Mouse (Mus musculus): ENCODE results near the gene Tet1. TPM values are rescaled to one million over a fixed set of nuclear protein-coding genes. Genes with fewer than 3 reads are reported as not detected.
"Not testable (repeated sequence)": the region's sequence is repeated elsewhere in the genome, so short reads cannot be mapped to it uniquely, and the experiment has no call there.

The Tet1 gene
- total RNA-seq (2021): 1 to 10 TPM; 2.2 to 4.2 TPM
- long read RNA-seq, experiment 1: 0 reads
- long read RNA-seq, experiment 2: 0 reads

DNA sequence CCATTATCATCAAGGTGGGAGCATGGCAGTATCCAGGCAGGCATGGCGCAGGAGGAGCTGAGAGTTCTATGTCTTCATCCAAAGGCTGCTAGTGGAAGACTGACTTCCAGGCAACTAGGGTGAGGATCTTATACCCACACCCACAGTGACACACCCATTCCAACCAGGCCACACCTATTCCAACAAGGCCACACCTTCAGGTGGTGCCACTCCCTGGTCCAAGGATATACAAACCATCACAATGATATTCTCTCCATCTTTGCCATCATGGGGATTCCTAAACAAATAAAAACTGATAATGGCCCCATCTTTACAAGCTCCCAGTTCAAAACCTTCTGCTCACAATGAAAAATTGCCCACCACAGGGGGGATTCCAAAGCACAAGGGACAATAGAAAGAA, at the start of gene Tet1:
TSS of gene Tet1 (minus strand) at position 101 of the 400 bp plus-strand sequence.
- intact Hi-C loops (cut with DNase I); DNase-seq: not testable (repeated sequence)

DNA sequence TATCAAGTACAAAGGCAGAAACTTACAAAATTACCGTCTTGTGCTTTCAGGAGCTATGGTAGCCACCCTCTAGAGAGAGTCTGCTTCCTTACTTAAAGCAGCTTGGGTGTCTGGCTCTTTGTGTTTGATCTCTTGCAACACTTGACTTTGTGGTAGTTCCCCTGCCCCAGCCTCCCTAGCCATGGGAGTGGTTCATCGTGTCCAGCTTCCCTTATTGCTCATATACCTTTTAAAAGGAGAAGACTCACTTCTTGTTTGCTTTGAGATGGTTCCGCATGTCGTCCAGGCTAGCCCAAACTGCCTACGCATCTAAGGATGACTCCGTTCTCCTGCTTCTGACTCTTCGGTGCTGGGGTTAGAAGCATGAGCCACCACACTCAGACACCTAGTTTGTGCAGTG, 39.8 kb upstream of the Tet1 start:
- intact Hi-C loops (cut with DNase I): no loop called here
- no peak for DNase-seq

DNA sequence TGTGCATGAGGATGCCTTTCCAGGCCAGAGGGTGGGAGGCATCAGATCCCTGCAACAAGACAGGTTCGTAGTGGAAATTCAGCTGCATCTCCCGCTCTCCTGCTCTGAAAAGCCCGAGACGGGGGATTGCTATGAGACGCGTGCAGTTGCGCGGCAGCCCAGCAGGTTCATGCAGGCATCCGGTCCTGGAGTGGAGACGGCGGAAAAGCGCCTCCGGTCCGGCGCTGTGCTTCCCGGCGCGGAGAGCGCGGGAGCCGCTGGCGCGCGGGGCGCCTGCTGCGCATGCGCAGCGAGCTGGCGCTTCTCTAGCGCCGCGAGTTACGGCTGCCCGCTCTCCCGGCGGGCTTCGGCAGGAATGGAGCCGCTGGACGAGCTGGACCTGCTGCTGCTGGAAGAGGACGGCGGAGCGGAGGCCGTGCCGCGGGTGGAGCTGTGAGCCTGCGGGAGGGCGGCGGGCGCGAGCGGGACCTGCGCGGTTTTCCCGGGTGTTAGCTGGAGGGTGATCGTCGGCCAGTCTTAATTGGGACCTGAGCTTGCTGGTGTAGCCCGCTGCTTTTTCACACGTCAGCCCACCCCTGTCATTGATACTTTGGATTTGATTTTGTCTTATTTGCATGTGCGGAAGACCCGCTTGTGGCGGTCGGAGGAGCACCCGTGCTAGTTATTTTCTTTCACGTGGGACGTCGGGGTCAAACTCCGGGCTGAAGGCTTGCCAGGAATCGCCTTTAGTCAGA, 38.1 kb upstream of the Tet1 start, which contains the start of gene Dna2:
TSS of gene Dna2 (plus strand) at position 289 of the 734 bp plus-strand sequence.
- intact Hi-C loops (cut with DNase I): no loop called here
- DNase-seq: peak; percentile 62 to 66

DNA sequence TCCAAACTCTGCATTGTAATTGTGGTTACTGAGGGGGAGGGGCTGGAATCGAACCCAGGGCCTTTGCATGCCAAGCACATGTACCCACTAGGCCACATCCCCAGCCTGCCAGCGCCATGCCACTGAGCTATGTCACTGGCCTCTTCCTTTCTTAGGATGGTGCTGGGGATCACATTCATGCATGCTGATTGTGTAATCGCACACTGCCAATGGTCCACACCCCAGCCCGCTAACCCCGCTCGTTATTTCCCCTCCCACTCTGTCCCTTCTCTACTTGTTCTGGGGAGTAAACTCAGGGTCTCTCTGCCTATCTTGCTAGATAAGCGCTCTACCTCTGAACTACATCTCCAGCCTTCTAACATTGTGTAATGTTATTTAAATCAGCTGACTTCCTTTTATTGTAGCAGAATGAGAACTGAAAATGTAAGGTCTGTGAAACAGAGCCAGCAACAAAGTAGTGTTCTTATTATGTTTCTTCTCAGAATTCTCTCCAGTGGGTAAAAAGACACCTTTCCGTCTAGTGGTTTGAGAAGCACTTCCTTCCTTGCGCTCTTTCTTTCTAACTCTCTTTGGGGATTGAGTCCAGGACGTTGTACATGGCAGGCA, 36.3 kb upstream of the Tet1 start:
- no peak for DNase-seq
- intact Hi-C loops (cut with DNase I): no loop called here

DNA sequence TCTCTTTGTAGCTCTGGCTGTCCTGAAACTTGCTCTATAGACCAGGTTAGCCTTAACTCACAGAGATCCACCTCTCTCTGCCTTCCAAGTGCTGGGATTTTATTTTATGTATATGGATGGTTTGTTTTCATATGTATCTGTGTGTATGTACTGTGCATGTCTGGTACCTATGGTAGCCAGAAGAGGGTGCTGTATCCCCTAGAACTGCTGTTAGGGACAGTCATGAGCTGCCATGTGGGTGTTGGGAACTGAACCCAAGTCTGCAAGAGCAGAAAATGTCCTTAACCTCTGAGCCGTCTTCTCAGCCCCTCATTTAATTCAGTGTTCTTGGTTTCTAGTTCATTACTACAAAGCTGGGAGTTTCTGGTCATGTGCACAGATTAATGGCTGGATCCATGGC, 23.6 kb upstream of the Tet1 start:
- DNase-seq: no peak
- intact Hi-C loops (cut with DNase I): no loop called here

DNA sequence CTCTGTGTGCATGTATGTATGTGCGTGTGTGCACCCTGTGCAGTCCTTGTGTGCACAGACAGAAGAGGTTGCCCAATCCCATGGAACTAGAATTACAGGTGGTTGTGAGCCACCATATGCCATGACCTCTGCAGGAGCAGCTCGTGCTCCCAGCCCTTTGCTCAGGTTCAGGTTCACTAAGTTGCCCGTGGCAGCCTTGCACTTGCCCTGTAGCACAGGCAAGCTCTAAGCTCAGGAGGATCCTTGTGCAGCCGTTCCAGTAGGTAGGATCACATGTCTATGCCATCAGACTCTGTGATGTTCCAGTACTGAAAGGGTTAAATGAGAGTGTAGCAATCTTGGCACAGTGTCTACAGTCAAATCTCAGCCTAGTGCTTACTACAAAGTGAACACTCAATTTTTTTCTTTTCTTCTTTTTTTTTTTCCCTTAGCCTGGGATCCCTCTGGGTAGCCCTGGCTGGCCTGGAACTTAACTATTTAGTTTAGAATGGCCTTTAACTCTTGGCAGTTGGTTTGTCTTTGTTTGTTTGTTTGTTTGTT, 15.4 kb upstream of the Tet1 start:
- DNase-seq: no peak
- intact Hi-C loops (cut with DNase I): no loop called here

DNA sequence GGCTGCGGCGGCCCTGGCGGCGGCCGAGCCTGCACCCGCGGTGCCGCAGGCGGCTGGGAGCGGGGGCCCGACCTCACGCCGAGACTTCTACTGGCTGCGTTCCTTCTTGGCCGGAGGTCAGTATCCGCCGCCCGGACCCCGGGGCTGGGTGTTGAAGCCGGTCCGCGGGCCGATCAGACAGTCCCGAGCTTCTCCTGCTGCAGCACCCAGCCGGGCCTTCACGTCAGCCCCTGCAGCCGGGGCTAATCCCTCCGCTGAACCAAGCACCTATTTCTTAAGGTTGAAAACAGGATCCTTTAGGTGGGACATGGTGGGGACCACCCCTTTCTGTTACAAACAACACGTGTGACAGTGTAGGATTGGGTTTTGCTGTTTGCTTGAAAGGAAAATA, 12.0 kb upstream of the Tet1 start:
- intact Hi-C loops (cut with DNase I): loop anchor here (1.0 kb wide), 1 partner anchor 128 kb away; the partner anchor contains the start of gene Ccar1
- DNase-seq: no peak

DNA sequence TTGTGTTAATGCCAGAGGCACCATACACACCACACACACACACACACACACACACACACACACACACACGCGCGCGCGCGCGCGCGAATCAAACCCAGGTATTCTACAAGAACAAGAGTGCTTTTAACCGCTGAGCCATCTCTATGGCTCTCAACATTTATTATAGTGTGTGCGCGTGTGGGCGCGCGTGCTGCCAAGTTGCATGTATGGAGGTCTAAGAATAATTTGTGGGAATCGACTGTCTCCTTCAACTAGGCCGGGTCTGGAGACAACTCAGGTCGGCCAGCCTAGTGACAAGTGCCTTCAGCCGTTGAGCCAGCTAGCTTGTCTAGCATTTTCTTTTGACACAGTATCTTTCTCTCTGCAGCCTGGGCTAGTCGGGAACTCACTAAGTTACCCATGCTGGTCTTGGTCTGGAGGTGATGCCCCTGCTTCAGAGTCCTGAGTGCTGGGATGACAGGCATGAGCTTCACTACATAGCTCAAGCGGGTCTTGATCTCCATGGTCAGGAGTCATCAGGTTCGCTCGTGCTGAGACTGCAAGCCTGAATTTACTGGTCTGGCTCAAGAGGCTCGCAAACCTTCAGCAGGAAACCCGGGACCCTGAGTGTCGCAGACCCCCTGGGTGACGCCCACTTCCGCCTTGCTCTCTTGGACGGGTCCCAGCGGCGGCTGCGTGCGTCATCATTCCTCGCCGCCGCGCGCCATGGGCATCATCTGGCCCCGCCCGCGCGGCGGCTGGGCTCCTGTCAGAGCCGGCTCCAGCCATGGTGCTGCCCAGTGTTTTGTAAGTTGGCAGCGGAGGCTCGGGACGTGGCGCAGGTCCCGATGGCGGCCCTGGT, 11.3 kb upstream of the Tet1 start, which contains the start of gene Slc25a16:
TSS of gene Slc25a16 (plus strand) at position 709 of the 841 bp plus-strand sequence.
- DNase-seq: peak; percentile 88 to 92
- intact Hi-C loops (cut with DNase I): loop anchor here (1.0 kb wide), 1 partner anchor 128 kb away; the partner anchor contains the start of gene Ccar1

DNA sequence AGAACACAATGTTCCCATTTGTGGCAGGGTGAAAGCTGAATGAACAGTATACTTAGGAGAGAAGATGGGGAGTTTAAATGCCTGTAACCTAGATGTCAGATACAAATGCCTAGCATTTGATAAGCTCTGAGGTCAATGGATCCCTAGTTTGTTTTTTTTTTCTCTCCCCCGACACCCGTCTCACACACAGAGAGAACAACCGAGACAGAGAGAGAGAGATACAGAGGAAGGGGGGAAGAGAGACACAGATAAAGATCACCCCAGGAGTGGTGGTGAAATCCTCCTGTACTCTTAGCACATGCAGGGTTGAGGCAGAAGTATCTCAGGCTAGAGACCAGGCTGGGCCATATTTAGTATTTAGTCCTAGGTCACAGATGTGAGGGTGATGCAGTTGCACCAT, 10.2 kb upstream of the Tet1 start:
- intact Hi-C loops (cut with DNase I): no loop called here
- DNase-seq: no peak

DNA sequence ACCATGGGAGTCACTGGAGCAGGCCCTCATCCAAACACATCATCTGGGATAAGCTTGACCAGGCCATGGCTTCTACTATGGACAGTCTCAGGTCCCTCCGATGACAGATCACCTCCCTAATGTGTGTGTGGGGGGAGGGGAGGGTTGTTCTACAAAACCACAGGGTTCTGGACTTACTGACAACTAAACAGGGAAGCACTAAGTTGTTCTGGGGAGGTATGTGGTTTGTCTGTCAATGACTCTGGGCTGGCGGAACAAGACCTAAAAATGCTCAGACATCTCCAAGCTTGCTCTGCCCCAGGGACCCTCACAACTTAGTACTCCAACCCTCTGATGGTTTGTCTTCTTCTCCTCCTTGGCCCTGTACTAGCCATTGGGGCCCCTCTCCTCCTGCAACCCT, 2.3 kb upstream of the Tet1 start:
- intact Hi-C loops (cut with DNase I): no loop called here
- no peak for DNase-seq

DNA sequence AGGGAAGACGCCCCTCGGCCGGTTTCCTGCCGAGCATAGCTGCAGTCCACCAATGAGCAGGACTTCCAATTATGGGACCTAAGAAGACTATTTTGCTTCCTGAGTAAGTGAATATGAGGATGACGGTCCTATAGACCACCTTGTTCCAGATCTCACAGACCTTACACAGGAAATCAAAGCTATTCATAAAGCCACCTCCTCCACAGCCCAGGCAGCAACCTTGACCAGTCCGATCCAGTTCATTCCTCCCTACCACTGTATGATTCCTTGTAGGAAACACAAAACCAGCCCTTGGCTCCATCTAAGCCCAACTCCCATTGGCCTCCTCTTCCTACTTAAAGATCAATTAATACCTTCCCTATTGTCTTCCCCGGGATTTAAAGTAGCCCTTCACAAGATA, 2.5 kb downstream of the Tet1 start:
- intact Hi-C loops (cut with DNase I): no loop called here
- DNase-seq: no peak

DNA sequence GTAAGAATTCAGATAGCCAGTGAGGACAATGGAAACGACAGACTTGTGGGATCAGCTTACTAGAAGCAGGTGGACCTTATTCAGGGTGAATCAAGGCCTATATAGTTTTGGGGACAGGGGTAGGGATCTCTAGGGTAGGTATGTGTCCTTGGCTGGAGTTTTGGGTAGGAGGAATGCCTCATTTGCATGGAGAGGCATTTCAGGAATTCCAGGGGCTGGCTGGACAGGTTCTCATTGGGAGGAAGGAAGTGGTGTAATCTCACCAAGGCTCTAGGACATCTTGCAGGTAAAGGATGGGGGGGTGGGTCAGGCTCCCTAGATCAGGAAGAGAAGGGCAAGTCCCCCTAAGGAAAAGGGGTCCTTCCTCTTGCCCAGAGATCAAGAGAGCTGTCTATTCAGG, 6.0 kb downstream of the Tet1 start:
- intact Hi-C loops (cut with DNase I): no loop called here
- DNase-seq: no peak

DNA sequence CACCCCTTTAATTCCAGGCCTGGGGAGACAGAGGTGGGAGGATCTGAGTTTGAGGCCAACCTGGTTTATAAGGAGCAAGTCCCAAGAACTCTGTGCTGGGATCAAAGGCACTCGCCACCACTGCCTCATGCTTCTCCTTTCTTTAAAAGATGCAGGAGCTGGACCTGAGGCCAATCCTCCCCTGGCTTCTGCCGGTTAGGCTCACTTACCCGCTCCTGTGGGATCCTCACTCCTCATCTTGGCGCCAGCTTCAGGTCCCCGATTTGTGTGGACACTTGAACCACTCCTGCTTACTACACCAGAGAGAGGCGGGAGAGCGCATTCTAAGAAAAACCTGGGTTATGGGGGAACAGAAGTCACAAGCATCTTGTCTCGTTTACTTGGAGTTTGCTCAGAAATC, 7.0 kb downstream of the Tet1 start:
- intact Hi-C loops (cut with DNase I): no loop called here

DNA sequence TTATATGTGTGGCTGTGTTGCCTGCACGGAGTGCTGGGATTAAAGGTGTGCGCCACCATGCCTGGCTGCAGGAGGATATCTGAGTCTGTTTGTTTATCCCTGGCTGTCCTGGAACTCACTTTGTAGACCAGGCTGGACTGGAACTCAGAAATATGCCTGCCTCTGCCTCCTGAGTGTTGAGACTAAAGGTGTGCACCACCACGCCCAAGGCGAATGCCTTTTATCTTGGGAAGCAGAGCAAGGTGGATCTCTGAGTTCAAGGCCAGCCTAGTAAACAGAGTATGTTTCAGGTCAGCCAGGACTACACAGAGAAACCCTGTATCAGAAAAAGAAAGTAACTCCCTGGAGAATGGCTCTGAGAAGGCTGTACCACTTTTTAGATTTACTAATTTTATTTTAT, 8.7 kb downstream of the Tet1 start:
- intact Hi-C loops (cut with DNase I): no loop called here
- no peak for DNase-seq

More for the DNA sequence above, 7.0 kb downstream of the Tet1 start:
- DNase-seq: no peak

DNA sequence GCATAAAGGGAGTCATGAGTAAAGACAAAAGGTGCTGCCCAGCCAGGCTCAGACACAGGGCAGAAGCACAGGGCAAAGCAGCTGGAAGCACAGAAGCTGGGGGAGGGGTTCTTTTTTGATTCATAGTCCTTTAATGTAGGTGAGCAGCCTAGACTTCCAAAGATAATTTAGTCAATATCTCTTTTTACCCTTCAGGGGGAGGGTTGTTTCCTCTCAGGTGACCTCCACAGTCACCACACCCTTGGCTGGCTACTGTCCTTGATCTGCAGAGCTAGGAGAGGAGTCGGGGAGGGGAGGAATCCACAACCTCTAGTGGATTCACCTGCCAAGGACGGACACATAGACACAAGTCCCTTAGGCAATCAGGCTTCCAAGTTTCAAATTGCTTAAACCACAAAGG, 10.7 kb downstream of the Tet1 start:
- intact Hi-C loops (cut with DNase I): no loop called here
- no peak for DNase-seq

DNA sequence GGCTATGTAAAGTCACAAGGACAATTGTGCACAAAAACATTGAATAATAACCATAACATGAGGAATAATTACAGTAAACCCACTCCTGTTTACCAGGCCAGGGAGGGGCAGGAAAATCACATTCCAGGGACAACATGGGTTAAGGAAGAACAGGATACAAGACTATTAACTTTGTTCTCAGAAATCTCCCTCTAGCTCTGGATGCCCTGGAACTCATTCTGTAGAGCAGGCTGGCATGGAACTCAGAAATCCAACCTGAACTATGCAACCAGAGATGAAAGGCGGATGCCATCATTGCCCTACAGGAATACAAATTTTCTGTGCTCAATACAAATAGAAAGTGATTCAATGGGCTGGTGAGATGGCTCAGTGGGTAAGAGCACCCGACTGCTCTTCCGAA, 11.4 kb downstream of the Tet1 start:
- DNase-seq: no peak
- intact Hi-C loops (cut with DNase I): no loop called here

DNA sequence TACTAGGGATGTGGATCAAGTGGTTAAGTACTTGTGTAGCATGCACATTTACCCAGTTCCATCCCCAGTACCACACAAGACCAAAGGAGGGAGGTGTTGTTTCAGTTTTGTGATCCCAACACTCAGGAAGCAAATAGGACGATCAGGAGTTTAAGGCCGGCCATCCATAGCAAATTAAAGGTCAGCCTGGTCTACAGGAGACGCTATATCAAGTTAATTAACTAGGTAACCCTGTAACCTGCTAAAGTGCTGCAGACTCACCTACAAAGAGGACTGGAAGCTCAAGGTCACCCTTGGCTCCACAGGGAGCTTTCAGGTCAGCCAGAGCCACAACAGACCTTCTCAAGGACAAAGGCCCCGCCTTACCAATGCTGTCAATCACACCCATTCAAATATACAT, 12.0 kb downstream of the Tet1 start:
- no peak for DNase-seq
- intact Hi-C loops (cut with DNase I): no loop called here

DNA sequence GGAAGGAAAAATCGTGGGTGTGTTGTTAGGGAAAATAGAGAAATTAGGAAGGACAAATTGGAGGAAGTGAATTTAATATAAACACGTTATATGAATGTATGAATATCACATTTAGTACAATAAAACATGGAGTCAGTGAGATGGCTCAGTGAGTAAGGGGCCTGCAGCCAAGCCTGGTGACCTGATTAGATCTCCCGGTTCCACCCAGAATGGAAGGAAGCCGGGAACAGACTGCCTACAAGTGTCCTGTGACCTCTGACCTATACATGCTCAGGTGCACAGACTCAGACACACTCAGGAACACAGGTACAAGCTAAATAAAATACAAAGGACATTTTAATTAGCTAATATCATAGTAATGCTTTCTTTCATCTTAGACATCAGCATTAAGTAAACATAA, 12.8 kb downstream of the Tet1 start:
- no peak for DNase-seq
- intact Hi-C loops (cut with DNase I): no loop called here

DNA sequence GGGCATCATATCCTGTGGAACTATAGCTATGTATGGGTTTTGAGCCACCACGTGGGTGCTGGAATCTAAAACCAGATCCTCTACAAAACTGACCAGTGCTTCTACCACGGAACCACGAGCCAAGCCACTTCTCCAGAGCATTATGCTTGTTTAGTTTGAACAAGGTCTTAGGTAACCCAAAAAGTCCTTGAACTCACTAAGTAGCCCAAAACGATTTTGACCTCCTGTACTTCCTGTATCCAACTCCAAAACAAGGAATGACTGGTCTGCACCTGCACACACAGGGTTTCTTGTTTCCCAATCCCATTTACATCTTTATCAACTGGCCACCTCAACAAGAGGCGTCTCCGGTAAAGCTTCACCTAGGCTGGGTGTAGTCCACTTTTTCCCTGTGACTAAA, 13.4 kb downstream of the Tet1 start:
- intact Hi-C loops (cut with DNase I): no loop called here
- DNase-seq: no peak

DNA sequence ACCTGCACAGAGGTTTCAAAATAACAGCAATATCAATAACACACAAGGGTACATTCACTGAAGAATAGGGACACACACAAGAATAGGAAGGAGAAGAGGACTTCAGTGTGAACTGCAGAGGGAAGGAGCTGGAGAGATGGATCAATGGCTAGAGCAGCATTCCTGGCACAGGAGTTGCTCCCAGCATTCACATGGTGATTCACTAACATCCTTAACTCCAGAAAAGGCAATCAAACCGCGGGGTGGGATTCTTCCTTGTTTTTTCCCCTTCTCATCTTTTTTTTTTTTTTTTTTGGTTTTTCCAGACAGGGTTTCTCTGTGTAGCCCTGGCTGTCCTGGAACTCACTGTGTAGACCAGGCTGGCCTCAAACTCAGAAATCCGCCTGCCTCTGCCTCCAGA, 14.3 kb downstream of the Tet1 start:
- DNase-seq: no peak
- intact Hi-C loops (cut with DNase I): no loop called here

DNA sequence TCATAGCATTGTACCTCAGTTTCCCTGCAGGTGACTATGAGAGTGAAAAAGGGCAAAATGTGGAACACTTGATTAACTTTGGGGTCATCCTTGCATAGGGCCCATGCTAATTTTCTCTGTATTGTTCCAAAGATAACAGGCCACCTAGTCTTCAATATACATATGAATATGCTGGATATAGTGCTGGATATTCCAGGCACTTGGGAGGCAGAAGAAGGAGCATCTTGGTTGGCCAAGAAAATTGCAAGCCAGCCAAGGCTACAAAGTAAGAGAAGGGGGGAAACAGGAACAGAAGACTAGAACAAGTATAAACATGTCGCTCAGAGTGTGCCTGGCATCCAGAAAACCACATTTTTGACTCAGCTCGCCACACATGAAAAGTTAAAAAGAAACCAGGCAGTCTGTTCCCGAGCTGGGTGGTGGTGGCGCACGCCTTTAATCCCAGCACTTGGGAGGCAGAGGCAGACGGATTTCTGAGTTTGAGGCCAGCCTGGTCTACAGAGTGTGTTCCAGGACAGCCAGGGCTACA, 15.4 kb downstream of the Tet1 start:
- DNase-seq: no peak
- intact Hi-C loops (cut with DNase I): no loop called here
